In genomic region chr7:34629702-34630210, GRCm38 (mm10) we compare ENCODE assay signal across 8 mouse cellular contexts. TPM values are rescaled to one million over a fixed set of nuclear protein-coding genes. Genes with fewer than 3 reads are reported as not detected.
DNase-seq lines count a peak whose midpoint lies in the region; ATAC-seq and TF ChIP-seq lines count a peak whose summit lies in the region.

No protein-coding gene starts in this region.

- no peaks in the 10 kb centered on the region for H3K36me3 ChIP-seq in limb, embryonic 12.5 days
- no peaks in the 10 kb centered on the region for H3K36me3 ChIP-seq in thymus, adult 2 months (ENCODE audit: control insufficient read depth, insufficient read depth, low read length)

- H3K27ac ChIP-seq in limb, embryonic 12.5 days = peak overlapping the region; percentile 92
- H3K27ac ChIP-seq in thymus, adult 2 months (ENCODE audit: control insufficient read depth, insufficient read depth, low read length) = no peak overlapping the region

- DNase-seq in adrenal gland, postnatal 10 days = peak; percentile 35
- no peak for DNase-seq in adrenal gland, postnatal 36 days
- DNase-seq in retina, embryonic 14.5 days (ENCODE audit: low spot score) = peak; percentile 29
- DNase-seq in retina, postnatal 1 day = no peak
- no peak for DNase-seq in Muller cell, postnatal 12 days (ENCODE audit: inconsistent ontology term)
- DNase-seq in spleen, adult 12 weeks (ENCODE audit: low spot score) = no peak
- no peak for DNase-seq in thymus, adult 2 months

- no peaks in the 10 kb centered on the region for H3K27me3 ChIP-seq in limb, embryonic 12.5 days
- no peaks in the 10 kb centered on the region for H3K27me3 ChIP-seq in thymus, adult 2 months (ENCODE audit: control insufficient read depth, insufficient read depth, low read length)

- ATAC-seq in limb, embryonic 12.5 days (ENCODE audit: insufficient number of reproducible peaks, insufficient read depth, low FRiP score, low TSS enrichment, low read depth) = peak; percentile 10; the same call in 1 of the 2 replicates

- H3K4me2 ChIP-seq in limb, embryonic 12.5 days = peak overlapping the region; percentile 72

- no peaks in the 10 kb centered on the region for H3K9me3 ChIP-seq in limb, embryonic 12.5 days

- TF ChIP-seq POLR2A in thymus, adult 2 months (IDR thresholded peaks at IDR 0.05; ENCODE audit: control insufficient read depth, extremely low read depth, insufficient read depth, low read length, poor library complexity) = no peak

- no peak for TF ChIP-seq CTCF in thymus, adult 2 months (IDR thresholded peaks at IDR 0.05; ENCODE audit: borderline replicate concordance, control insufficient read depth, extremely low read depth, insufficient read depth, low read length, poor library complexity)

- peak overlapping the region; percentile 42 for H3K4me3 ChIP-seq in limb, embryonic 12.5 days (replicated peaks)
- H3K4me3 ChIP-seq in thymus, adult 2 months (ENCODE audit: control insufficient read depth, insufficient read depth, low read length) = no peak overlapping the region

- WGBS in limb, embryonic 12.5 days = 43% methylated on average over 8 of the region's 8 CpGs
- 56% methylated on average over 8 of the region's 8 CpGs for WGBS in thymus, adult 2 months

- H3K4me1 ChIP-seq in limb, embryonic 12.5 days (replicated peaks) = peaks cover 17% of the 10 kb centered on the region
- H3K4me1 ChIP-seq in thymus, adult 2 months (replicated peaks; ENCODE audit: control insufficient read depth, insufficient read depth, low read length) = peaks cover 4% of the 10 kb centered on the region; the same call in 1 of the 2 replicates

- peak overlapping the region; percentile 60 for H3K9ac ChIP-seq in limb, embryonic 12.5 days (replicated peaks)

RNA-seq across cellular contexts. Expression of gene Kctd15, which starts 26.8 kb away (rescaled TPM):
- 10 to 100 TPM; 15.4 to 17.4 TPM for total RNA-seq in adrenal gland, postnatal 10 days (2021)
- 10 to 100 TPM in 1 of 2 experiments, 1 to 10 TPM in 1; 9.0 to 11.3 TPM for total RNA-seq in adrenal gland, postnatal 36 days (2021)
- 63.8 and 66.6 TPM in 2 replicates for polyA plus RNA-seq in limb, embryonic 12.5 days (2016; fragmentation: Nextera tagmentation; extraction: Ambion mirVana)
- polyA plus RNA-seq in thymus, adult 2 months (2012; rRNA removed) = 11.9 and 14.2 TPM in 2 replicates

Comparison
In these comparisons a context has a peak if more than half of its experiments do, and no peak if none do; other contexts are left out.
1. DNase-seq: peak in adrenal gland, postnatal 10 days (single experiment) and retina, embryonic 14.5 days (single experiment); none in adrenal gland, postnatal 36 days (0 of 2), retina, postnatal 1 day (single experiment), Muller cell, postnatal 12 days (single experiment), spleen, adult 12 weeks (single experiment) and thymus, adult 2 months (single experiment).